Mouse (Mus musculus) 3T3-L1 (cell line): ENCODE data around the gene Faf1.

Experiments used
- DNase-seq: peaks from one replicate; pipeline ENCODE4 v3.0.0-alpha.2; 2015; ENCODE audit warnings: low read depth, low spot score

Gene Faf1

GRCm38 (mm10) chr4:109676218-109677215, at the start of gene Faf1:
Gene Faf1 (plus strand): TSS chr4:109676588.
- peak; percentile 95 for DNase-seq

- no peak for DNase-seq
Measured at GRCm38 (mm10) chr4:109630215-109630614, 46.2 kb upstream of the Faf1 start.

- no peak for DNase-seq
Measured at GRCm38 (mm10) chr4:109631029-109631428, 45.4 kb upstream of the Faf1 start.

GRCm38 (mm10) chr4:109634971-109635370, 41.4 kb upstream of the Faf1 start:
- DNase-seq: no peak

- no peak for DNase-seq
Measured at GRCm38 (mm10) chr4:109639356-109639755, 37.0 kb upstream of the Faf1 start.

- DNase-seq: no peak
Measured at GRCm38 (mm10) chr4:109640141-109640540, 36.2 kb upstream of the Faf1 start.

- DNase-seq: no peak
Measured at GRCm38 (mm10) chr4:109641451-109641850, 34.9 kb upstream of the Faf1 start.

GRCm38 (mm10) chr4:109647281-109647680, 29.1 kb upstream of the Faf1 start:
- peak; percentile 82 for DNase-seq

GRCm38 (mm10) chr4:109649331-109649730, 27.1 kb upstream of the Faf1 start:
- no peak for DNase-seq

GRCm38 (mm10) chr4:109653251-109653650, 23.1 kb upstream of the Faf1 start:
- DNase-seq: no peak

- no peak for DNase-seq
Measured at GRCm38 (mm10) chr4:109654701-109655100, 21.7 kb upstream of the Faf1 start.

- no peak for DNase-seq
Measured at GRCm38 (mm10) chr4:109655738-109656137, 20.6 kb upstream of the Faf1 start.

GRCm38 (mm10) chr4:109656301-109656700, 20.1 kb upstream of the Faf1 start:
- DNase-seq: no peak

- peak; percentile 67 for DNase-seq
Measured at GRCm38 (mm10) chr4:109657021-109657850, 19.2 kb upstream of the Faf1 start.

GRCm38 (mm10) chr4:109657851-109658500, 18.4 kb upstream of the Faf1 start:
- DNase-seq: peak; percentile 63

GRCm38 (mm10) chr4:109658826-109659225, 17.6 kb upstream of the Faf1 start:
- no peak for DNase-seq

- DNase-seq: no peak
Measured at GRCm38 (mm10) chr4:109659571-109659970, 16.8 kb upstream of the Faf1 start.

- DNase-seq: no peak
Measured at GRCm38 (mm10) chr4:109660568-109660967, 15.8 kb upstream of the Faf1 start.

- no peak for DNase-seq
Measured at GRCm38 (mm10) chr4:109661183-109661582, 15.2 kb upstream of the Faf1 start.

- no peak for DNase-seq
Measured at GRCm38 (mm10) chr4:109662271-109662670, 14.1 kb upstream of the Faf1 start.

- no peak for DNase-seq
Measured at GRCm38 (mm10) chr4:109664091-109664490, 12.3 kb upstream of the Faf1 start.
